Mouse (Mus musculus) erythroblast, embryonic 14.5 days (primary cell): ENCODE measurements around the gene Rpl10.

ENCODE experiments used
- GATA1 ChIP-seq: IDR thresholded peaks from 2 replicates; pipeline ENCODE4 v1.6.1; 2012; ENCODE audit warnings: low read length, inconsistent platforms, mixed read lengths
- TAL1 ChIP-seq: IDR thresholded peaks from 3 replicates; pipeline ENCODE4 v1.6.1; 2012; ENCODE audit warnings: low read length, inconsistent platforms, mixed read lengths

DNA sequence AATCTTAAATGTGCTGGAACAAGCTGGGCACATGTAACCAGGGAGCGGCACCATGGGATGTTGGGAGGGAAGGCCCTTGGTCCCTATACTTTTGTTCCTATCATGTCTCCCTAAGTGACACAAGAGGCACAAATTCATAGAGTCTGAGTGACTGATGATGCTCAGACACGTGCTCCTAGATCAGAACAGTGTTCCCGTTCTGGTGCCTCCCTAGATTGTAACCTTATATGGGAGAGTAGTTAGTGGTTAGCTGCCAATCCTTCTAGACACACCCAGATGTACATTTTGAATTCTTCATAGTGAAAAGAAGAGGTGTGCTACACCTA, 913 bp upstream of the Rpl10 start:
- TF ChIP-seq GATA1, result no peak
- TF ChIP-seq TAL1, result no peak
